Mouse (Mus musculus) cerebellum, adult 11-12 months (tissue): ENCODE results near the gene Pdzrn3.

ENCODE experiments used
- DNase-seq: peaks from one replicate; pipeline ENCODE4 v3.0.0; 2022

The Pdzrn3 gene

DNA sequence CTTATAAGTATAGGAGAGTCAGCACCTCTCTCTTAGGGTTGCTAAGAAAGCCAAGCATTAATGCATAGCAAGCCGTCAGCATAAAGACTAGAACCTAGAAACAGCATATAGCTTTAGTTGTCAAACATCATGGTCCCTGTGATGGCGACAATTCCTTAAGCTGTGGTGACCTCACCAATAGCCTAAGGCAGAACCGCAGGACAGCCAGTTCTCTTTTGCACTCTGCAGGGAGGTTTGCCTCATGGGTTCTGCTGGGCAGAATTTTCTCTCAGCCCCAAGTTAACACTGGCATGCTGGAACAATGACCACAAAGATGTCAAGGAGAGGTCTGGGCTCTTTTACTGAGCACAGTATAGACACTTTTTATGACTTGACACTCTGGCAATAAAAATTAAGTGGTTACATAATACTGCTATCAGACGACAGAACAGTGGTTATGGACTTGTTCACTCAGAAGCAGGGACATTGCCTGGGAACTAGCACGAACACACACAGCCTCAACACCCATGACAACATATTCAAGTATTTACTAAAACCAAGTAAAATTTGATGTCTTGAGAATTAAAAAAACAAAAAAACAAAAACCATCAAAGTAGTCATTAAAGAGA is 90.0 kb downstream of the Pdzrn3 start:
- no peak for DNase-seq

DNA sequence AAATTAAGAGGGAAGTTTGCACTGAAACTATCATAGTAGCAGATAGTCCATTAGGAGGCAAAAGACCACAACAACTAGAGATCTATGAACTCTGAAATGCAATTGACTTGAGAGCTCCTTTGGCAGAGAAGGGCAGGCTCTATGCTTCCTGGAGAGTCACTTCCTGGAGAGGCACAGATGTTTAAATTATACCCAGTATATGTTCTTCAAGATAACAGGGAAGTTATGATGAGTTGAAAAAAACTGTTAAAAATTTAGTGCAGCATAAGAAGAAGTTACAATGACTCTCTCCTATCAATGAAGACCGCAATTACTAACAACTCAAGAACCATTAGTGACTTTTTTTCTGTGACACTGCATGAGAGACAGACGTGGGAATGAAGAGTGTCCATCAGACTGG is 90.6 kb downstream of the Pdzrn3 start:
- no peak for DNase-seq

DNA sequence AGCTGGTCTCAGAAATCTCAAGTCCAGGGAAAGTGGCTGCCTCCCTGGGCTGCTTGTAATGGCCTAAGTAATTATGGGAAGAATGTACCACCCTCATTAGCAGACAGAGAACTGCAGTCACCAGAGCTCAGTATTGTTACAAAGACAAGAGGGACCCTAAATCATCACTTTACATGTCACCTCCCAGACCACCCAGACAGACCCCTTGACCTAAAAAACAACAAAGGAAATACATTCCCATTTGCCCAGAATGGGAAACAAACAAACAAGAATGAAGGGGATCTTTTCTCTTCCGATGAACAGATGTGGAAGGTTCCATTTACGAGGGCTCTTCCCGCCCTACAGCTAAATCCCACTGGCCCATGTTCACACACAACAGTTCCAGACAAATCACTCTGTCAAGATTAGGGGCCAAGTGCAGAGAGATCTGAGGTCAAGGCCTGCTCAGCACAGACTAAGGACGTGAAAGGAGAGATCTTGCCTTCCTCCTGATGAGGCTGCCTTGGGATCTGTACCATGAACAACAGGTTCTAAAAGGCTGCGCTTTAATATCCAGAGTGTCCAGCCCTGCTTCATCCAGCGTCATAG is 93.2 kb downstream of the Pdzrn3 start:
- DNase-seq: no peak

DNA sequence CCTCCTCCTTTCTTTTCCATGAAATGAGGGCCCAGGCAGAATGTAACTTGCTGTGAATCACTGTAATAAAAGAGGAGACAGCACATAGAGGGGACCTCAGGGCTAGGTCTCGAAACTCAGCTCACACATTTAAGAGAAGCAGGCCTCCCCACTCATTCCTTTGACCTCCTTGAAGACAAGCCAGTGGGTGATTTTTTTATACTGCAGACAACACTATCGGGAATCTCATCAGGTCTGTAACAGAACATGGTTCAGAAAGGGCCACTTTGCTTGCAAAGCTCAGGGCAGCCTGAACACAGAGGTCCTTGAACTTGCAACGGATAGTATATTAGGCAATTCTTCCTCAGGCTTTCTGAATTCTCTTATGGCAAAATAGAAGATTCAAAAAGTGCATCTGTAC is 93.8 kb downstream of the Pdzrn3 start:
- DNase-seq: no peak

GRCm38 (mm10) chr6:101281644-101282043 is 96.1 kb downstream of the Pdzrn3 start:
- no peak for DNase-seq

GRCm38 (mm10) chr6:101280811-101281218 is 96.9 kb downstream of the Pdzrn3 start:
- no peak for DNase-seq

DNA sequence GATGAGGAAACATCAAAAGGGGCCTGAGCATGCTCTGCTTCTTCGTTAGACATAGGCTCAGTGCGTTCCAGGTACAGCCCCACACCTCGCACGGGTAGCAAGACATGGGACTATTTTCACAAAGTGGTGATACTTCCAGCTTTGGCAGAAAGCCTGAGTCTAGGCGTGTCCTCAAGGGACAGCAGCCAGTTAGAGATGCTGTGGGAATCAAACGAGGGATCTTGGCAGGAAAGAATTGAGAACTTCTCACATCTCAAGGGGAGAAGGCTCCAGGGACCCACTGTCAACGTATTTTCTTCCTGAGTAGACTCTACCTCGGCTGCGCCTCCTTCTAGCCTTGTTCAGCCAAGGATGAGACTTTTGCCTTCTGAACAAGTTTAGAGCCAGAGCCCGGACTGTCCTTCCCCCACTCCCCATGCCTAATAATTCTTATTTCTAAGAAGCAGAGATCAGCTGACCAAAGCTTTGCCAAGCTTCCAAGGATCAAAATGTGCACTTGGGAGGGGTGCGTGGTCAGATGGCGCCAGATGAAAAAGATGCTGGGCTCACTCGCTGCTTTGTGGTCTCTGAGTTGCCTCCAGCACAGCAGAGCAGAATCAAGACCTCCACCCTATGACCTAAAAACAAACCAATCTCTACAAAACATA is 99.3 kb downstream of the Pdzrn3 start:
- DNase-seq: no peak

GRCm38 (mm10) chr6:101276261-101276660 is 101.4 kb downstream of the Pdzrn3 start:
- DNase-seq: no peak

DNA sequence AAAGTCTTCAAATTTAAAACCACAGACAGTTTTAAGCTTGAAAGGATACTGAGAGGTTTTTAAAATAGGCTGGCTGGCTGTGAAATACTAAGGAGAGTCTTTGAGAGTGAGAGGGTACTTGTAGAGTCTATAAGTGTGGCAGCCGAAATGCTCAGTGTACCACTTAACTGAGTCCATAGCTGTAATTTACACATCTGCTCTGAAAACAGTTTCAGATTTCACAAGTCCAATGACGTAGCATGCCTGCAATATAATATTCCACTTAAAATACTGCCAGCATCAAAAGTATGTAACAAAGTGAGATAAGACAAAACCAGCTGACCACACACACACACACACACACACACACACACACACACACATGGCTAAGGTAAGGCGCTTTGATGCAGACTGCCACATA is 101.9 kb downstream of the Pdzrn3 start:
- DNase-seq: no peak

GRCm38 (mm10) chr6:101274846-101275245 is 102.9 kb downstream of the Pdzrn3 start:
- no peak for DNase-seq

DNA sequence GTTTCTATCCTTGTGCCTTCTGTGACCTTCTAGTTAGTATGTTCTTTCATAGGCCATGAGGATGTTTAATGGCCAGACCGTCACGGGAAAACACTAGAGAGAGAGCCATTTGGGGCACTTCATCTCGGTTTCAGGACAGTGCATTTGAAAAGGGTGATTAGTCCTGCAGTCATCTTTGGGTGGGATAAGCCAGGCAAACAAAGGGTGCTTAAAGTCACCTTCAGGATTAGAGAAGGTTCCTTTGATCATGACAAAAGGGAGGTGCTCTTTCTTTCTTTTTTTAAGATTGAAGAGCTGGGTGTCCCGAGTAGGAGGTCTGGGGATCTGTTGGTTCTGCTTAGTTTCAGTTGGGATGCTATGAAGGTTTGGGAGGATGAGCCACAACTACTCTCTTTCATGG is 105.4 kb downstream of the Pdzrn3 start:
- DNase-seq: no peak

DNA sequence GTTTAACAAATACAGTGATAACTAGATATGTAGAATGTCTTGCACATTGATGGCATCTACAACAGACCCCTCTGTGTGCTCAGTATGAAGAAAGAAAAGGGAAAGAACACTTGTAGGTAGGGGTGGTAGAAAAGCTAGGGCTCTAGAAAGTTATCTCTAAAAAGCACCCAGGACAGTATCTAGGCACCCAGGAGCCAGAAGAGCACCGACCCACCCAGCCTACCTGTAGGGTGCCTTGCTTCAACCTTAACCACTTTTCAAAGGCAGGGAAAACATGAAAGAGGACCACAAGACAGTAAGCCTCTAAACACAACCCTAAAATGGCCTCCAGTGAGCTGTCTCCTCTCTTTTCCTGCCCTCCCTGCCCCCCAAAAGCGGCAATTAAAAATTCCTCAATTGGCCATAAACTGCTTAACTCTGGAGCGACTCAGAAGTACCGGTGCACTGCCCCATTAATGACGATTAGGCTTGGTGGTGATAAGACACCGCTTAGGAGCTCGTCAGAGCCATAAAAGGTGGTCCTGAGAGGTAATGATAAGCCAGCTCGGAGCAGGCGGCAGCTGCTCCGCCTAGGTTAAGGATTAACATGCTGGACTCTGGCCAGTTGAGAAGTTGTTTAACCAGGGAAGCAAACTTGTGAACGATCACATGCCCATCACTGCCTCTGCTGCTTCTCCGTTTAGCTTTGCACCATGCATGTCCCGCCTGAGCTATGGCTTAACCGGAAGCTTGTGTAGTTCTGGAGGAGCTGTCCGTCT is 106.1 kb downstream of the Pdzrn3 start:
- DNase-seq: no peak

GRCm38 (mm10) chr6:101270095-101270826 is 107.4 kb downstream of the Pdzrn3 start:
- DNase-seq: no peak

GRCm38 (mm10) chr6:101269335-101270094 is 108.2 kb downstream of the Pdzrn3 start:
- DNase-seq: no peak

GRCm38 (mm10) chr6:101268266-101268665 is 109.4 kb downstream of the Pdzrn3 start:
- no peak for DNase-seq

DNA sequence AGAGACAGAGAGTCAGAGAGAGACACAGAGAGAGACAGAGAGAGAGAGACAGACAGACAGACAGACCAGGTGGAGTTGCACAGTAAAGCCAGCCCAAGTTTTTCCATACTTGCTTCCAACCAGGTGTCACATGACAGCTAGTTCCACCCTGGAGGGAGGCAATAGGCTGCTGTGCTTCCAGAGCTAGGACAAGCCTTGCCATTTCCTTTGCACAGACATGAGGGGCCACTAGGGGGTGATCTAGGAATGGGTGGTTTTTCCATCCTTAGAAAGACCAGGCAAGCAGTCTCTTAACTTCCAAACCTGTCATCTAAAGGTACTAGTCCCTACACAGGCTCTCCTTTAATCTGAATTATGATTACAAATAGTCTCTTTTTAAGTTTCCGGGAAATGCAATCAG is 110.9 kb downstream of the Pdzrn3 start:
- no peak for DNase-seq

GRCm38 (mm10) chr6:101263544-101263943 is 114.2 kb downstream of the Pdzrn3 start:
- DNase-seq: no peak

DNA sequence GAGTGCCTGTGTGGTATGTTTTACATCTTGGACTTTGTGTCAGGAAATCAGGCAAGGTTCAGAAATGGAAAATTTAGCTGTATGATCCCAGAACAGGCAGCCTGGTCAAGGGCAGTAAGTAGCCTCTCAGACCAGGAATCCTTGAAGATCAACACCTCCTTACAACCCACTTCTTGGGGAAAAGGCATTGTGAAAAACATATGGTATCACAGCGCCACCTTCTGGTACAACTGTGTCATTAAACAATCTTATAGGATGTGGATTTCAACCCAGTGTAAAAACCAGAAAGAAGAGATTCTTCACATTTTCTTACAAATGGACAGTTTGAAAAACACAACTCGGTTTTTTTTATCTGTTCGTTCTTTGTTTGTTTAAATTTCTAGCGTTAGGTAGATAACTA is 116.2 kb downstream of the Pdzrn3 start:
- DNase-seq: no peak

GRCm38 (mm10) chr6:101259411-101259810 is 118.3 kb downstream of the Pdzrn3 start:
- no peak for DNase-seq

- DNase-seq: no peak
Observed at GRCm38 (mm10) chr6:101257418-101257817, 120.3 kb downstream of the Pdzrn3 start.

DNA sequence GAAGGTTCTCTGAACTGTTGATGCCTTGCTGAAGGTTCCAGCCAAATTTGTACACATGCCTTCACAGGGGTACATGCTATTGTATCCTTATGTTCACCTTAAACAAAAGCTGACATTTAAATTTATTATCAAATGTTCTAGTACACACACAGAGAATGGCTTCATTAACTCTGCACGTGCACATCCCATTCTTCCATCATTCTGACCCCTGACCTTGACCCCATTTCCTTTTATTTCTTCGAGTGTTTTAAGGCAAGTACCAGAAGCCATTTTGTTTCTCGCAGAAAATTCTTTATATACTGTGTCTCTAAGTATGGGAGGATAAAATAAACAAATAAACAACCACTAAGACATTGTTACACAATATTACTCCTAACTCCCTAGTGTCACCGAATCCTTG is 123.0 kb downstream of the Pdzrn3 start:
- DNase-seq: no peak

- no peak for DNase-seq
Observed at GRCm38 (mm10) chr6:101251916-101252603, 125.6 kb downstream of the Pdzrn3 start.
